Mouse (Mus musculus): ENCODE data around the gene Cpa5. TPM values are rescaled to one million over a fixed set of nuclear protein-coding genes. Genes with fewer than 3 reads are reported as not detected.
A peak's percentile ranks its signal among the peaks of the same experiment; 100 is the strongest.

Cpa5 gene
- polyA plus RNA-seq, 1 experiment from 2014 or later = 0.19 TPM

- Histone ChIP-seq H3K4me1 (replicated peaks; ENCODE audit: control insufficient read depth, insufficient read depth, low read length) (peaks cover 28% of the 10 kb centered on the region), H3K27me3 (replicated peaks; ENCODE audit: control insufficient read depth, insufficient read depth, low read length) (no peaks in the 10 kb centered on the region), H3K4me2 (ENCODE audit: low read length) (no peak overlapping the region), H3K9me3 (ENCODE audit: control insufficient read depth, low read length) (no peaks in the 10 kb centered on the region), H3K36me3 (ENCODE audit: control insufficient read depth, insufficient read depth, low read length) (no peaks in the 10 kb centered on the region), H3K9ac (ENCODE audit: low read length) (no peak overlapping the region), H3K4me3 (ENCODE audit: low read depth, low read length) (no peak overlapping the region), H3K27ac (ENCODE audit: low read depth) (no peak overlapping the region)
- 41% methylated on average over 4 of the region's 4 CpGs for WGBS
- no peak for DNase-seq (ENCODE audit: low spot score)
- no peak for ATAC-seq (replicated peaks; ENCODE audit: low FRiP score, low TSS enrichment, low read depth)
These were observed 4.9 kb downstream of the Cpa5 start for GRCm38 (mm10) chr6:30615741-30616140.

GRCm38 (mm10) chr6:30616491-30616941, 5.7 kb downstream of the Cpa5 start:
- no peak overlapping the region for H3K4me3 ChIP-seq (ENCODE audit: low read depth, low read length)
- H3K9me3 ChIP-seq (ENCODE audit: control insufficient read depth, low read length) = no peaks in the 10 kb centered on the region
- no peak for ATAC-seq (replicated peaks; ENCODE audit: low FRiP score, low TSS enrichment, low read depth)
- DNase-seq (ENCODE audit: low spot score) = no peak
- 23% methylated on average over 8 of the region's 8 CpGs for WGBS
- H3K36me3 ChIP-seq (ENCODE audit: control insufficient read depth, insufficient read depth, low read length) = no peaks in the 10 kb centered on the region
- H3K4me1 ChIP-seq (replicated peaks; ENCODE audit: control insufficient read depth, insufficient read depth, low read length) = peaks cover 33% of the 10 kb centered on the region
- H3K4me2 ChIP-seq (ENCODE audit: low read length) = no peak overlapping the region
- no peak overlapping the region for H3K9ac ChIP-seq (ENCODE audit: low read length)
- no peaks in the 10 kb centered on the region for H3K27me3 ChIP-seq (replicated peaks; ENCODE audit: control insufficient read depth, insufficient read depth, low read length)
- no peak overlapping the region for H3K27ac ChIP-seq (ENCODE audit: low read depth)

GRCm38 (mm10) chr6:30617020-30617958, 6.5 kb downstream of the Cpa5 start:
- Histone ChIP-seq H3K36me3 (ENCODE audit: control insufficient read depth, insufficient read depth, low read length) (no peaks in the 10 kb centered on the region), H3K4me2 (ENCODE audit: low read length) (peak overlapping the region; percentile 38), H3K9me3 (ENCODE audit: control insufficient read depth, low read length) (no peaks in the 10 kb centered on the region), H3K27ac (ENCODE audit: low read depth) (peak overlapping the region; percentile 8; the same call in 1 of the 2 replicates), H3K4me3 (ENCODE audit: low read depth, low read length) (no peak overlapping the region), H3K9ac (ENCODE audit: low read length) (no peak overlapping the region), H3K4me1 (replicated peaks; ENCODE audit: control insufficient read depth, insufficient read depth, low read length) (peaks cover 37% of the 10 kb centered on the region), H3K27me3 (replicated peaks; ENCODE audit: control insufficient read depth, insufficient read depth, low read length) (no peaks in the 10 kb centered on the region)
- peak; percentile 64 for DNase-seq (ENCODE audit: low spot score)
- ATAC-seq (replicated peaks; ENCODE audit: low FRiP score, low TSS enrichment, low read depth) = peak; percentile 48
- 12% methylated on average over 13 of the region's 13 CpGs for WGBS

DNA sequence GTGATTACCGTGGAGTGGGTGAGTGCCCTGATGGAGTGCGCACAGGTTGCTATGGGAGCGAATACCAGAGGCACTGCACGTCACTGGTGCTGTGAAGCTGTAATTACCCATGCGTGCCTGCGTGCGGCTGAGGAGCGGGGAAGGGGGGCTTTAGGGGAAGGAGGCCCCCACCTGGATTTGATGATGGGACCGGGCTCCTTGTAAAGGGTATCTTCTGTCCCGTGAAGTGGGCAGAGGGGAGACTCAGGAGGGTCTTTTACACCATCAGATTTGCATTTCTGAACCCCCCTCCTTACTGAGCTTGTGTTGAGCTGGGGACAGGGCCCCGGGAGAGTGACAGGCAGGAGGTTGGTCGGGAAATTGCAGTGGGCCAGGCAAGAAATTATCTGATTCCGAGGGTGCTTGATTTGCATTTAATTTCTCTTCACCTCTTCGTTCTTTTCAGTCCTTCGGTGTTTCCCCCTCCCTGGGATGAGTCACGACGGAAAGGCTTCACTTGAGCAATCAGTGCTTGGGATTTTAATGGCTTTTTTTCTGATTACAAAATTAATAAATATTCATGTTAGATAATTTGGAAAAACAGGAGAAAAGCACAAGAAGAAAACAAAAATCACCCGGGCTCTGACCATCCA, 7.3 kb downstream of the Cpa5 start:
- H3K9ac ChIP-seq (ENCODE audit: low read length) = no peak overlapping the region
- H3K4me1 ChIP-seq (replicated peaks; ENCODE audit: control insufficient read depth, insufficient read depth, low read length) = peaks cover 39% of the 10 kb centered on the region
- 19% methylated on average over 18 of the region's 18 CpGs for WGBS
- H3K4me3 ChIP-seq (ENCODE audit: low read depth, low read length) = no peak overlapping the region
- 0 out of 2 replicates have a peak overlapping the region, but pooled peaks have one; percentile 8 for H3K27ac ChIP-seq (ENCODE audit: low read depth)
- no peaks in the 10 kb centered on the region for H3K9me3 ChIP-seq (ENCODE audit: control insufficient read depth, low read length)
- H3K4me2 ChIP-seq (ENCODE audit: low read length) = peak overlapping the region; percentile 38
- H3K27me3 ChIP-seq (replicated peaks; ENCODE audit: control insufficient read depth, insufficient read depth, low read length) = no peaks in the 10 kb centered on the region
- H3K36me3 ChIP-seq (ENCODE audit: control insufficient read depth, insufficient read depth, low read length) = no peaks in the 10 kb centered on the region
- DNase-seq (ENCODE audit: low spot score) (no peak), ATAC-seq (replicated peaks; ENCODE audit: low FRiP score, low TSS enrichment, low read depth) (peak; percentile 69)

GRCm38 (mm10) chr6:30618735-30619134, 7.9 kb downstream of the Cpa5 start:
- WGBS = 55% methylated on average over 6 of the region's 6 CpGs
- no peak overlapping the region for H3K4me2 ChIP-seq (ENCODE audit: low read length)

DNA sequence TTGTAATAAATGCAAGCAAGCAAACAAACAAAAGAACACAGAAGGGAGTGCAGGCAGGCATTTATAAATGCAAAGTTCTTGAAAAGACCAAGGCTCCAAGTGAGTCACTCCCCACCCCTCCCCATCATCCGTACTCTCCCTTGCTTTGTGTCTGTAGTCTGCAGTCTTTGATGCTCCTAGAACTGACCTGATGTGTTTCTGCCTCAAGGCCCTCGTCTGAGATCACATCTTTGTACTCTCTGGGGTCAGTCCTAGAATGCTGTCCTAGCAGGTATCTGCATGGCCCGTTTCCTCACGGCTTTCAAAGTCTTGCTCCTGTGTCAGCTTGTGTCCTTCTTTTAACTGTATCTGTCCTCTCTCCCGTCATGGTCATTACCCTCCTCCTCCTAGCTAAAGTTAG, 8.8 kb downstream of the Cpa5 start:
- peaks cover 39% of the 10 kb centered on the region for H3K4me1 ChIP-seq (replicated peaks; ENCODE audit: control insufficient read depth, insufficient read depth, low read length)
- DNase-seq (ENCODE audit: low spot score) = no peak
- 83% methylated on average over 5 of the region's 5 CpGs for WGBS
- H3K4me3 ChIP-seq (ENCODE audit: low read depth, low read length) = no peak overlapping the region
- H3K27me3 ChIP-seq (replicated peaks; ENCODE audit: control insufficient read depth, insufficient read depth, low read length) = no peaks in the 10 kb centered on the region
- H3K9ac ChIP-seq (ENCODE audit: low read length) = no peak overlapping the region
- ATAC-seq (replicated peaks; ENCODE audit: low FRiP score, low TSS enrichment, low read depth) = no peak
- H3K36me3 ChIP-seq (ENCODE audit: control insufficient read depth, insufficient read depth, low read length) = no peaks in the 10 kb centered on the region
- no peaks in the 10 kb centered on the region for H3K9me3 ChIP-seq (ENCODE audit: control insufficient read depth, low read length)
- no peak overlapping the region for H3K4me2 ChIP-seq (ENCODE audit: low read length)
- H3K27ac ChIP-seq (ENCODE audit: low read depth) = no peak overlapping the region

More at GRCm38 (mm10) chr6:30618735-30619134, 7.9 kb downstream of the Cpa5 start:
- Histone ChIP-seq H3K4me3 (ENCODE audit: low read depth, low read length) (no peak overlapping the region), H3K27me3 (replicated peaks; ENCODE audit: control insufficient read depth, insufficient read depth, low read length) (no peaks in the 10 kb centered on the region), H3K27ac (ENCODE audit: low read depth) (0 out of 2 replicates have a peak overlapping the region, but pooled peaks have one; percentile 1), H3K36me3 (ENCODE audit: control insufficient read depth, insufficient read depth, low read length) (no peaks in the 10 kb centered on the region), H3K9me3 (ENCODE audit: control insufficient read depth, low read length) (no peaks in the 10 kb centered on the region), H3K9ac (ENCODE audit: low read length) (no peak overlapping the region), H3K4me1 (replicated peaks; ENCODE audit: control insufficient read depth, insufficient read depth, low read length) (peaks cover 39% of the 10 kb centered on the region)
- DNase-seq (ENCODE audit: low spot score) = no peak
- ATAC-seq (replicated peaks; ENCODE audit: low FRiP score, low TSS enrichment, low read depth) = no peak

DNA sequence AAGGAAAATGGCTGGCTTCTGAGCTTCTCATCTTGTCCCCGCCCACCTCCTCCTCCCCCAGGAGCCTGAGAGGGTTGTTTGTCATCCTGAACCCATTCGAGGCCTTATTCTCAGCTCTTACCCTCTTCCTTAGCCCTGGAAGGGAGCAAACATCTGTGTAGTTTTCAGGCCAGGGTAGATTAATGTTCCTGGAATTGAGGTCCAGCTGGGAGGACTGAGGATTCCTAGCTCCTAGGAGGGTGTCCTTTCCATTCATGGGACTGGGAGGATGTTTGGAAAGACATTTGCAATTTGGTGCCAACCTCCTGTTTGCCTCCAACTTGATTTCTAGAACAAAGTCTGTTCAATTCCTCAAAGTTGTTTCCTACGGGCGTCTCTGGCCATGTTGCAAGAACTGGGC, 9.8 kb downstream of the Cpa5 start:
- Histone ChIP-seq H3K27ac (ENCODE audit: low read depth) (peak overlapping the region; percentile 57), H3K4me3 (ENCODE audit: low read depth, low read length) (no peak overlapping the region), H3K36me3 (ENCODE audit: control insufficient read depth, insufficient read depth, low read length) (no peaks in the 10 kb centered on the region), H3K9ac (ENCODE audit: low read length) (no peak overlapping the region), H3K27me3 (replicated peaks; ENCODE audit: control insufficient read depth, insufficient read depth, low read length) (no peaks in the 10 kb centered on the region), H3K4me1 (replicated peaks; ENCODE audit: control insufficient read depth, insufficient read depth, low read length) (peaks cover 39% of the 10 kb centered on the region), H3K4me2 (ENCODE audit: low read length) (no peak overlapping the region), H3K9me3 (ENCODE audit: control insufficient read depth, low read length) (no peaks in the 10 kb centered on the region)
- ATAC-seq (replicated peaks; ENCODE audit: low FRiP score, low TSS enrichment, low read depth) = no peak
- DNase-seq (ENCODE audit: low spot score) = no peak
- WGBS = 68% methylated on average over 4 of the region's 4 CpGs

DNA sequence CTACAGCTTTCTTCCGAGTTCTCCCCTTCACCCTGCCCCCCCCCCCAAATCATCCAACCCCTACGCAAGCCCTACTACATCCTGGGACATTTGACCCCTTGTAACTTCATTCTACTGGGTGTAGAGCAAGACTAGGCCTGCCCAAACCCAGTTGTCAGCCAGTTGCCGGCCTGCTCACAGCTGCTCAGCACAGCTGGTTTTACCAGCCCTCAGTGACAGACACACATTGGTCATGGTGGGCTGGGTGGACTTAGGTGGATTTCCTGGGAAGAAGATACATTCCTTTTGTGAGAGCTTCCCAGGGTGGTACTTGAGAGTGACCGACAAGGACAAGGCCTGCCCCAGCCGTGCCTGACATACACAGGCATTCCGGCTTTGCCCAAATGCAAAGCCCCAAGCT, 10.2 kb downstream of the Cpa5 start:
- Histone ChIP-seq H3K36me3 (ENCODE audit: control insufficient read depth, insufficient read depth, low read length) (no peaks in the 10 kb centered on the region), H3K27me3 (replicated peaks; ENCODE audit: control insufficient read depth, insufficient read depth, low read length) (no peaks in the 10 kb centered on the region), H3K4me3 (ENCODE audit: low read depth, low read length) (no peak overlapping the region), H3K9me3 (ENCODE audit: control insufficient read depth, low read length) (no peaks in the 10 kb centered on the region), H3K27ac (ENCODE audit: low read depth) (peak overlapping the region; percentile 57), H3K4me1 (replicated peaks; ENCODE audit: control insufficient read depth, insufficient read depth, low read length) (peaks cover 35% of the 10 kb centered on the region), H3K9ac (ENCODE audit: low read length) (no peak overlapping the region), H3K4me2 (ENCODE audit: low read length) (no peak overlapping the region)
- no peak for DNase-seq (ENCODE audit: low spot score)
- WGBS = 79% methylated on average over 6 of the region's 6 CpGs
- no peak for ATAC-seq (replicated peaks; ENCODE audit: low FRiP score, low TSS enrichment, low read depth)
